Mouse (Mus musculus) neural tube, embryonic 14.5 days (tissue): ENCODE results near the gene Jmjd1c. TPM values are rescaled to one million over a fixed set of nuclear protein-coding genes. Genes with fewer than 3 reads are reported as not detected.

ENCODE experiments used
- ATAC-seq: fragments of 200-750 bp; cut with Nextera tagmentation; 2 replicates; pipeline ENCODE4 v1.8.0; 2017; ENCODE audit warnings: low read depth, mild to moderate bottlenecking, moderate TSS enrichment, moderate library complexity
- H3K27ac ChIP-seq: fragments of 300-500 bp; sonication (generic); 2 replicates; pipeline ENCODE4 v1.5.1; 2014; ENCODE audit warnings: low read depth, mild to moderate bottlenecking, control low read depth, low read length, moderate library complexity, mixed read lengths
- H3K27me3 ChIP-seq: fragments of 300-500 bp; sonication (generic); 2 replicates; pipeline ENCODE4 v1.6.1; 2014; ENCODE audit warnings: low read length; ENCODE audit not compliant: control insufficient read depth, insufficient read depth
- H3K36me3 ChIP-seq: fragments of 300-500 bp; sonication (generic); 2 replicates; pipeline ENCODE4 v1.6.1; 2014; ENCODE audit warnings: low read length, mixed read lengths; ENCODE audit not compliant: control insufficient read depth, insufficient read depth
- H3K4me1 ChIP-seq: fragments of 300-500 bp; sonication (generic); 2 replicates; pipeline ENCODE4 v1.6.1; 2014; ENCODE audit warnings: low read length; ENCODE audit not compliant: control insufficient read depth, insufficient read depth
- H3K4me2 ChIP-seq: fragments of 300-500 bp; sonication (generic); 2 replicates; pipeline ENCODE4 v1.6.1; 2014; ENCODE audit warnings: mild to moderate bottlenecking, low read depth, low read length, control low read depth
- H3K4me3 ChIP-seq: fragments of 300-500 bp; sonication (generic); 2 replicates; pipeline ENCODE4 v1.5.1; 2014; ENCODE audit warnings: low read depth, low read length, control low read depth, mixed read lengths
- H3K9ac ChIP-seq: fragments of 300-500 bp; sonication (generic); replicated peaks from 2 replicates; pipeline ENCODE4 v1.6.1; 2014; ENCODE audit warnings: low read depth, mild to moderate bottlenecking, control low read depth, low read length, mixed read lengths
- H3K9me3 ChIP-seq: fragments of 300-500 bp; sonication (generic); 2 replicates; pipeline ENCODE4 v1.6.1; 2016; ENCODE audit warnings: low read length; ENCODE audit not compliant: control insufficient read depth
- WGBS: fragments of 180-500 bp; shearing (Covaris S2); extraction: QIAGEN DNeasy Blood & Tissue Kit; methylation state at CpG from one replicate; pipeline ENCODE4 v1.1.7; 2014; 5-methylcytosine and 5-hydroxymethylcytosine counted together
- polyA plus RNA-seq: library from polyadenylated mRNA; unstranded; fragments of >200 nt; fragmentation: Nextera tagmentation; extraction: Ambion mirVana; gene quantifications from 2 replicates; pipeline ENCODE4 v1.2.1, GENCODE M21; 2014

Jmjd1c gene
- polyA plus RNA-seq, 1 experiment from 2014 or later: 67.0 TPM

DNA sequence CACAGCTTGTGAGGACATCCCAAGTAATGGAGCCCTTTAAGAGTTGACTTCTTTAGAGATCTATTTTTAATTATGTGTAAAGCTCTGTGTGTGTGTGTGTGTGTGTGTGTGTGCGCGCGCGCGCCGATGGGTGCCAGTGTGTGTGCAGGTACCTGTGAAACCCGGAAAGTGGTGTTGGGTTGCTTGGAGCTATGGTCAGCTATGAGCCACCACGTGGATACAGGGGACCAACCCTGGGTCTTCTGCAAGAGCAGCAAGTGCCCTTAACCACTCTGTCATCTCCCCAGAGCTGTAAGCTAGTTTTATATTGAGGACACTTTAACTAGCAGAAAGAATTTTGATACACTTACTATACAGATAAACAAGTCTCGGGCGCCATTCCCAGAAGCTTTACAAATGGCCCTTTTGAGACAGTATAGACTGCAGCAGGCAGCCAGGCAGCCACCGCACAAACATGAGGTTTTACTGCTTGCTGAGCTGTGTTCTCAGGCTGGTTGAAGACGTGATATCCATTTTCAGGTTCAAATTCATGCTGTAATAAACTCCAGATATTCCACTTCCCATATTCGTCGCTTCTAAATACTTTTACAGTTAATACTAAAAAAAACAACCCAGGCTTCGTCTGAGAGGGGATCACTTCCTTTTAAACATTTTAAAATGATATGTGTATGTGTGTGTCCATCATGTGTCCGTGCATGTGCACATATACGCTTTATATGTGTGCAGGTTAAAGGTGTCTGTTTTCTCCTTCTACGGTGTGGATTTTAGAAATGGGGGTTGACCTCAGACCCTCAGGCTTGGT, 14.5 kb upstream of the Jmjd1c start:
- Histone ChIP-seq H3K4me3 (no peak overlapping the region), H3K36me3 (no peaks in the 10 kb centered on the region), H3K27me3 (no peaks in the 10 kb centered on the region), H3K9me3 (no peaks in the 10 kb centered on the region), H3K27ac (no peak overlapping the region), H3K4me1 (peaks cover 5% of the 10 kb centered on the region), H3K4me2 (no peak overlapping the region), H3K9ac (no peak overlapping the region)
- WGBS: 86% methylated on average over 18 of the region's 18 CpGs
- no peak for ATAC-seq

DNA sequence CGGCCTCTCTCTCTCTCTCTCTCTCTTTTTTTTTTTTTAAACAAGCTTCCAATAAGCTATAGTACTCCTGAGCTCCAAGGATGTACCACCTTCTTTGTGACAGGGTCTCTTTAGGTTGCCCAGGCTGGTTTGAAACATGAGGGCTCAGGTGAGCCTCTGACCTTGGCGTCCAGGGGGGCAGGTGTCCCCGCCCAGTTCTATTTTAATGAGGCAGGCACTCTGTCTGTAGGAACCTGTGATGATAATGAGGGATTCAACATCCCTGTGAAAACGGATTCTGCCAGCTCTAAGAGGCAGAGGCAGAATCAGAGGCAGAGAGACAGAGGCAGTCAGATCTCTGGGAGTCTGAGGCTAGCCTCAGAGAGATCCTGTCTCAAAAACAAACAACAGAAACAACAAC, 13.4 kb upstream of the Jmjd1c start:
- Histone ChIP-seq H3K4me1 (no peaks in the 10 kb centered on the region; the same call in none of the 2 replicates), H3K9ac (no peak overlapping the region), H3K4me3 (no peak overlapping the region), H3K4me2 (no peak overlapping the region), H3K9me3 (no peaks in the 10 kb centered on the region), H3K27me3 (no peaks in the 10 kb centered on the region), H3K36me3 (no peaks in the 10 kb centered on the region), H3K27ac (no peak overlapping the region)
- 85% methylated on average over 4 of the region's 4 CpGs for WGBS
- ATAC-seq: no peak

GRCm38 (mm10) chr10:67083446-67084166, 12.3 kb upstream of the Jmjd1c start:
- ATAC-seq: no peak
- no peaks in the 10 kb centered on the region for H3K9me3 ChIP-seq
- H3K9ac ChIP-seq: no peak overlapping the region
- WGBS: 70% methylated on average over 10 of the region's 10 CpGs
- H3K4me3 ChIP-seq: no peak overlapping the region
- H3K36me3 ChIP-seq: no peaks in the 10 kb centered on the region
- H3K27me3 ChIP-seq: no peaks in the 10 kb centered on the region
- no peak overlapping the region for H3K4me2 ChIP-seq
- H3K27ac ChIP-seq: no peak overlapping the region
- H3K4me1 ChIP-seq: no peaks in the 10 kb centered on the region; the same call in none of the 2 replicates

DNA sequence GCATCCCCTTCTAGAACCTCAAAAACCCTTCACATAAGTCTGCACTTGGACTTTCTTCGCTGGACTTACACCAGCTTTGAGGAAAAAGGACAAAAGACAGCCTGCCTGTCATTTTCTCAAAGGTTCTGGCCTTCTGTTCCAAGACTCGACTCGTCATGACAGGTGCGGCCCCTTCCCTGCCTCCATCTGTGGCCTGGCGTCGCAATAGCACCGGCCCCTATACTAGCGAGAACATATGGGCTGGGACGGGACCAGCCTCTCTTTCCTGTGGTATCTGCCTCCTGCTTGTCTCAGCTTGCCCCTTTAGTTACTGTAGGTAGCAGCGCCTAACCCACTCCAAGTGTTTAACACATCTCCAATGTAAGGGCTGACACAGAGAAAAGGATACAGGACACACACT, 10.8 kb upstream of the Jmjd1c start:
- 69% methylated on average over 10 of the region's 10 CpGs for WGBS
- no peak overlapping the region for H3K27ac ChIP-seq
- no peak; the same call in 1 of the 2 replicates for ATAC-seq

GRCm38 (mm10) chr10:67085916-67086315, 10.0 kb upstream of the Jmjd1c start:
- H3K4me2 ChIP-seq: no peak overlapping the region
- H3K27ac ChIP-seq: no peak overlapping the region
- WGBS: 68% methylated on average over 7 of the region's 7 CpGs
- H3K27me3 ChIP-seq: no peaks in the 10 kb centered on the region
- H3K9ac ChIP-seq: no peak overlapping the region
- no peaks in the 10 kb centered on the region; the same call in 1 of the 2 replicates for H3K4me1 ChIP-seq
- no peaks in the 10 kb centered on the region for H3K36me3 ChIP-seq
- H3K9me3 ChIP-seq: no peaks in the 10 kb centered on the region
- no peak overlapping the region for H3K4me3 ChIP-seq
- no peak for ATAC-seq

More for the DNA sequence above, 10.8 kb upstream of the Jmjd1c start:
- H3K4me3 ChIP-seq: no peak overlapping the region
- no peak overlapping the region for H3K4me2 ChIP-seq
- no peaks in the 10 kb centered on the region for H3K9me3 ChIP-seq
- no peaks in the 10 kb centered on the region; the same call in 1 of the 2 replicates for H3K4me1 ChIP-seq
- no peaks in the 10 kb centered on the region for H3K27me3 ChIP-seq
- no peak overlapping the region for H3K9ac ChIP-seq
- no peaks in the 10 kb centered on the region for H3K36me3 ChIP-seq

DNA sequence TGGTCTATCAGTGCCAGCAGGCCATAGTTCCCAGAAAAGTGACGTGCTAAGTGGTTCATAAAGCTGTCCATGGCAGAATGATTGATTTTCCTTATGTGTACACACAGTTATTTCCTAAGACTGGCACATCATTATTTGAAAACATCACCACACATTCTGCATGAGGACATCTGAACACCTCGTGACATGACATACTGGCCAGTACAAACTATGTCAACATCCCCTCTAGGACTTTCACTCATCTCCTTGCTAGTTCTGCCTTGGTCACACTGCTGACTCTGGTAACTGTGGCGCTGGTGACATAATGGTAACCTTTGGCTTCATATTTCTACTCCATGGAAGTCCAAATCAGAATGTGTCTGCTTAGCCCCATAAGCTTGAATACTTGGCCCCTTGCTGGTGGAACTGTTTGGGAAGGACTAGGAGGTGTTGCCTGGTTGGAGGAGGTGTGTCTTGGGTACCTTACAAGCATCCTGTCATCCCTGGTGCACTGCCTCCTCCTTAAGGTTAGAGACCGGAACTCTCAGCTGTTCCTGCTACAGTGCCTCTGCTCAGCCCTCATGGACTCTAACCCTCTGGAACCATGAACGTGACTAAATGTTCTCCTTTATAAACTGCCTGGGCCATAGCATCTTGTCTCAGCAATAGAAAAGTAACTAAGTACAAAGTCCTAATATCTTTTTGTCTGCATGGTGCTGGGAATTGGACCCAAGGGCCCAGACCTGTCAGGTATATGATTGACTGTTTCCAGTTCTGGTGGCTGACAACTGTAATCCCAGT, 8.3 kb upstream of the Jmjd1c start:
- Histone ChIP-seq H3K27ac (no peak overlapping the region), H3K4me3 (no peak overlapping the region), H3K9me3 (no peaks in the 10 kb centered on the region), H3K4me1 (no peaks in the 10 kb centered on the region; the same call in 1 of the 2 replicates), H3K36me3 (no peaks in the 10 kb centered on the region), H3K4me2 (no peak overlapping the region), H3K9ac (no peak overlapping the region), H3K27me3 (no peaks in the 10 kb centered on the region)
- ATAC-seq: no peak
- WGBS: 83% methylated on average over 5 of the region's 5 CpGs

DNA sequence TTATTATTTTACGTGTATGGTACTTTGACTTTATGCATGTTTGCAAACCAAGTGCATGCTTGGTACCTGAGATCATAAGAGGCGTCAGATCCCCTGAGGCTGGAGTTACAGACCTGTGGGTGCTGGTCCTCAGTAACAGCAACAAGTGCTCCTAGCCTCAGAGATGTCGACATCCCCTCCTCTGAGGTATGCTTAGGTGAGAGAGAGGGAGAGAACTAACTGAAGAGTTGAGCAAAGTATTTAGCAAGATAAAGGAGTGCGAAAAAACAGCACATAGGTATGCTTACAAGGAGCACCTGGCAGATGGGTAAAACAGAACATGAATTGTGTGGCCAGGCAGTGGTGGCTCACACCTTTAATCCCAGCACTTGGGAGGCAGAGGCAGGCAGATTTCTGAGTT, 5.3 kb upstream of the Jmjd1c start:
- ATAC-seq: no peak
- WGBS: 96% methylated on average over 4 of the region's 4 CpGs

DNA sequence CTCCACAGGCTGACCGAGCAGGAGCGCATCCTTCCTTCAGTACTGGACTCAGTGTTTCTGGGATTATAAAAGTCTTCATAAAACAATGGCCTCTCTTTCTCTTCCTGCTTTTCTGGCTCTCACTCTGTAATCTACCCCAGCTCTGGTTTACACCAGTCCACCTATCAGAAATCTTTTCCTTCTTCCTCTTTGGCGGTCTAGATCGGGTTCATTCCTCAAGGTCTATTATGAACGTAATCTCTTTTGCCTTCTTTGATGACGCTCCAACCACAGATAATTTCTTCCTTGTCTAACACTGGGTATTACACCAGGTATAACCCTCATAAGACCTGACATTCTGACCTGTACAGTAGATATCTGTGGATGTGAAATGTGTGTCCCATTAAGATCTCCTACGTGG, 1.0 kb upstream of the Jmjd1c start:
- no peaks in the 10 kb centered on the region for H3K36me3 ChIP-seq
- peak overlapping the region; percentile 87; the same call in 1 of the 2 replicates for H3K4me3 ChIP-seq
- no peaks in the 10 kb centered on the region for H3K27me3 ChIP-seq
- H3K9me3 ChIP-seq: no peaks in the 10 kb centered on the region
- WGBS: 79% methylated on average over 7 of the region's 7 CpGs
- no peak overlapping the region for H3K27ac ChIP-seq
- ATAC-seq: no peak
- peak overlapping the region; percentile 79 for H3K4me2 ChIP-seq
- peaks cover 22% of the 10 kb centered on the region for H3K4me1 ChIP-seq
- no peak overlapping the region for H3K9ac ChIP-seq

More for the DNA sequence above, 5.3 kb upstream of the Jmjd1c start:
- H3K4me2 ChIP-seq: no peak overlapping the region
- no peaks in the 10 kb centered on the region; the same call in 1 of the 2 replicates for H3K4me1 ChIP-seq
- H3K9ac ChIP-seq: no peak overlapping the region
- H3K36me3 ChIP-seq: no peaks in the 10 kb centered on the region
- H3K27ac ChIP-seq: no peak overlapping the region
- H3K4me3 ChIP-seq: no peak overlapping the region
- H3K27me3 ChIP-seq: no peaks in the 10 kb centered on the region
- no peaks in the 10 kb centered on the region for H3K9me3 ChIP-seq
